Mouse (Mus musculus): ENCODE results near the gene Pah. TPM values are rescaled to one million over a fixed set of nuclear protein-coding genes. Genes with fewer than 3 reads are reported as not detected.

The Pah gene
- polyA plus RNA-seq, 1 experiment from 2014 or later, result 48.3 TPM

DNA sequence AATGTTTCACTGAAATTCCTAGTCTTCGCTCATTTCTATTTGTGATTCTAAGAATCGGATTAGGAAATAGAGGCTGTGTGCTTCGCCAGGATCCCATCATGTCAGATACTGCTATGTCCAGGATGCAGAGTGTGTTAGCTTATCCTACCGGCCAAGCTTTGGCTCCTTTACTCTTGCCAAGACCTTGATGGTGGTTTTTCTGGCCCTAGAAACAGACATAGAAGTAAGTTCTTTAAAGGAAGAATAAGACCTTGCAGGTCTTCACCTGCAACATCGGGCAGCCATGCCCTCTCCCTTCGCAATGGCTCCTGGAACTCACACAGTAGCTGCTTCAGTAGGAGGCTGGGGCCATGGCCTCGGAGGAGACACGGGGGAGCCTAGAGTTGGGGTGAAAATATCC lies 24.2 kb downstream of the Pah start:
- H3K36me3 ChIP-seq (ENCODE audit: control insufficient read depth, insufficient read depth), result no peaks in the 10 kb centered on the region
- peak overlapping the region; percentile 71 for H3K27ac ChIP-seq (ENCODE audit: low read length)
- no peak for ATAC-seq (ENCODE audit: low read depth)
- no peaks in the 10 kb centered on the region for H3K9me3 ChIP-seq (replicated peaks; ENCODE audit: control insufficient read depth, low read length)
- H3K4me1 ChIP-seq (ENCODE audit: control insufficient read depth, low read depth, low read length), result no peaks in the 10 kb centered on the region; the same call in 1 of the 2 replicates
- WGBS (ENCODE audit: insufficient replicate concordance), result 62% methylated on average over 8 of the region's 8 CpGs
- no peaks in the 10 kb centered on the region for H3K27me3 ChIP-seq (ENCODE audit: control insufficient read depth, insufficient read depth, low read depth, low read length)
- no peak overlapping the region for H3K4me3 ChIP-seq (ENCODE audit: low read depth, low read length)
- no peak overlapping the region for H3K4me2 ChIP-seq (ENCODE audit: low read depth, low read length)
- no peak overlapping the region for H3K9ac ChIP-seq (ENCODE audit: low read depth, low read length)

- ATAC-seq (ENCODE audit: low read depth), result peak; percentile 85
- no peak overlapping the region for H3K4me3 ChIP-seq (ENCODE audit: low read depth, low read length)
- no peak overlapping the region for H3K9ac ChIP-seq (ENCODE audit: low read depth, low read length)
- no peaks in the 10 kb centered on the region for H3K36me3 ChIP-seq (ENCODE audit: control insufficient read depth, insufficient read depth)
- no peaks in the 10 kb centered on the region; the same call in 1 of the 2 replicates for H3K4me1 ChIP-seq (ENCODE audit: control insufficient read depth, low read depth, low read length)
- WGBS (ENCODE audit: insufficient replicate concordance), result 46% methylated on average over 19 of the region's 19 CpGs
- peak overlapping the region; percentile 36 for H3K4me2 ChIP-seq (ENCODE audit: low read depth, low read length)
- H3K9me3 ChIP-seq (replicated peaks; ENCODE audit: control insufficient read depth, low read length), result no peaks in the 10 kb centered on the region
- H3K27ac ChIP-seq (ENCODE audit: low read length), result peak overlapping the region; percentile 71
- no peaks in the 10 kb centered on the region for H3K27me3 ChIP-seq (ENCODE audit: control insufficient read depth, insufficient read depth, low read depth, low read length)
Measured at GRCm38 (mm10) chr10:87546299-87547234, 25.0 kb downstream of the Pah start.

GRCm38 (mm10) chr10:87552726-87553125 lies 31.1 kb downstream of the Pah start:
- no peaks in the 10 kb centered on the region for H3K36me3 ChIP-seq (ENCODE audit: control insufficient read depth, insufficient read depth)
- no peaks in the 10 kb centered on the region for H3K4me1 ChIP-seq (ENCODE audit: control insufficient read depth, low read depth, low read length)
- H3K4me3 ChIP-seq (ENCODE audit: low read depth, low read length), result no peak overlapping the region
- peak; percentile 16; the same call in 1 of the 2 replicates for ATAC-seq (ENCODE audit: low read depth)
- H3K4me2 ChIP-seq (ENCODE audit: low read depth, low read length), result no peak overlapping the region
- H3K27me3 ChIP-seq (ENCODE audit: control insufficient read depth, insufficient read depth, low read depth, low read length), result no peaks in the 10 kb centered on the region
- no peak overlapping the region for H3K27ac ChIP-seq (ENCODE audit: low read length)
- H3K9me3 ChIP-seq (replicated peaks; ENCODE audit: control insufficient read depth, low read length), result no peaks in the 10 kb centered on the region
- WGBS (ENCODE audit: insufficient replicate concordance), result 27% methylated on average over 8 of the region's 8 CpGs
- H3K9ac ChIP-seq (ENCODE audit: low read depth, low read length), result no peak overlapping the region

DNA sequence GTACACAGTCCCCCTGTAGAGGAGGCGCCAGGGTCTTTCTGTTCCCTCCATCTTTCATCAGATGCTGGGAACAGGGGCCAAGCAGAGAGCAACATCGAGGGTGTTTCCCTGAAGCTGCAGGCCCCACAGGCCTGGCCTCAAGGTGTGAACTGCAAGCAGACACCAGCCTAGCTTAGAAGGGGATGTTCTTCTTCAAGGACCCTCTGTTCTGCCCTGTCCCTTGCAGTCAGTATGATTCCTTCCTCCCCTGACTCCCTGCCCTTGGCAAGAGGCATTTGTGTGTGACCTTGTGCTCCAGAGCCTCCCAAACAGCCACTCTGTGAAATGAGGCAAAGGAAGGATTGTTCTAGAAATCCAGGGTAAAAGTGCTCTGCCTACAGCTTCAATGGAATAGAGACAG lies 34.8 kb downstream of the Pah start:
- Histone ChIP-seq H3K4me3 (ENCODE audit: low read depth, low read length) (no peak overlapping the region), H3K27ac (ENCODE audit: low read length) (no peak overlapping the region), H3K4me1 (ENCODE audit: control insufficient read depth, low read depth, low read length) (no peaks in the 10 kb centered on the region), H3K9me3 (replicated peaks; ENCODE audit: control insufficient read depth, low read length) (no peaks in the 10 kb centered on the region), H3K27me3 (ENCODE audit: control insufficient read depth, insufficient read depth, low read depth, low read length) (no peaks in the 10 kb centered on the region), H3K9ac (ENCODE audit: low read depth, low read length) (no peak overlapping the region), H3K36me3 (ENCODE audit: control insufficient read depth, insufficient read depth) (no peaks in the 10 kb centered on the region), H3K4me2 (ENCODE audit: low read depth, low read length) (no peak overlapping the region)
- ATAC-seq (ENCODE audit: low read depth), result no peak
- WGBS (ENCODE audit: insufficient replicate concordance), result 48% methylated on average over 2 of the region's 2 CpGs

DNA sequence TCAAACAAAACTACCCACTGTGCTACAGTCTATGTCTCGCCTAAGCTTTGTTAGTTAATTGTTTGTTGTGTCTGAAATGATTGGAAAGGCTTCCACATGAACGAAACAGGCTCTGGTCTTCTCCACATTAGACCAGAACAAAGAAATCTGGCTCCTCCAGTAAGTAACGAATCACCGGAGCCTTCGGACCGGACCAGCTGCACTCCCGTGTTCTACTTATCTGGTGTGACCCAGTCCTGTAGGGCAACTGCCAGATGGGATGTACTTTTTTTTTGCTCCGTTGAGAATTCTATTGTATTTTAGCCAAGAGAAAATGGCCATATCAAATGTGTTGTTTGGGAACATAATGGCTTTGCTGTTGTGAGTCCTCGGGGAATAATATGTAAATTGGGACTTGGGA lies 42.2 kb downstream of the Pah start:
- ATAC-seq (ENCODE audit: low read depth), result no peak
- Histone ChIP-seq H3K4me1 (ENCODE audit: control insufficient read depth, low read depth, low read length) (no peaks in the 10 kb centered on the region), H3K4me3 (ENCODE audit: low read depth, low read length) (no peak overlapping the region), H3K4me2 (ENCODE audit: low read depth, low read length) (no peak overlapping the region), H3K36me3 (ENCODE audit: control insufficient read depth, insufficient read depth) (no peaks in the 10 kb centered on the region), H3K9ac (ENCODE audit: low read depth, low read length) (no peak overlapping the region), H3K27me3 (ENCODE audit: control insufficient read depth, insufficient read depth, low read depth, low read length) (no peaks in the 10 kb centered on the region), H3K27ac (ENCODE audit: low read length) (no peak overlapping the region), H3K9me3 (replicated peaks; ENCODE audit: control insufficient read depth, low read length) (no peaks in the 10 kb centered on the region)
- WGBS (ENCODE audit: insufficient replicate concordance), result 70% methylated on average over 9 of the region's 9 CpGs

- Histone ChIP-seq H3K4me1 (ENCODE audit: control insufficient read depth, low read depth, low read length) (no peaks in the 10 kb centered on the region), H3K4me3 (ENCODE audit: low read depth, low read length) (no peak overlapping the region), H3K9ac (ENCODE audit: low read depth, low read length) (no peak overlapping the region), H3K4me2 (ENCODE audit: low read depth, low read length) (no peak overlapping the region), H3K9me3 (replicated peaks; ENCODE audit: control insufficient read depth, low read length) (no peaks in the 10 kb centered on the region), H3K27me3 (ENCODE audit: control insufficient read depth, insufficient read depth, low read depth, low read length) (no peaks in the 10 kb centered on the region), H3K36me3 (ENCODE audit: control insufficient read depth, insufficient read depth) (no peaks in the 10 kb centered on the region), H3K27ac (ENCODE audit: low read length) (no peak overlapping the region)
- 46% methylated on average over 2 of the region's 2 CpGs for WGBS (ENCODE audit: insufficient replicate concordance)
- ATAC-seq (ENCODE audit: low read depth), result no peak
Measured at GRCm38 (mm10) chr10:87565712-87566111, 44.1 kb downstream of the Pah start.

DNA sequence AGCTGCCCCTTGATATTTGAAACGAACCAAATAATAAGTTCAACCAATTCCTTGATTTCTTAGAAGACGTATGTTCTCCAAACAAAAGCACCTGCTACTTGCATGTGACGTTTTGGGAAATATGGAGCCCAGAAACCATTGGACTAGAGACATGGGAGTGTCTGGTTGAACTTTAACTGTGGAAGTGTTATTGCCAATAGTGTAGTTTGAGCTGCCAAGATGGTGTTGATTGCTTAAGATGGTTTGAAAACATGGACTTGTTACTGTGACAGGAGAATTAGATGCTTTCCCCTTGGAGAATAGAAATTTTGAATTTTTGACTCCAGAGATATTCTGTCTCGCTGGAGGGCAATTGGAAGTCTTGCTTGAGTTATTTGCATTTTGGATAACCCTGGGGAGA lies 50.9 kb downstream of the Pah start:
- no peak for ATAC-seq (ENCODE audit: low read depth)
- Histone ChIP-seq H3K4me3 (ENCODE audit: low read depth, low read length) (no peak overlapping the region), H3K27me3 (ENCODE audit: control insufficient read depth, insufficient read depth, low read depth, low read length) (no peaks in the 10 kb centered on the region), H3K36me3 (ENCODE audit: control insufficient read depth, insufficient read depth) (no peaks in the 10 kb centered on the region; the same call in none of the 2 replicates), H3K4me1 (ENCODE audit: control insufficient read depth, low read depth, low read length) (no peaks in the 10 kb centered on the region), H3K9me3 (replicated peaks; ENCODE audit: control insufficient read depth, low read length) (no peaks in the 10 kb centered on the region), H3K4me2 (ENCODE audit: low read depth, low read length) (no peak overlapping the region), H3K9ac (ENCODE audit: low read depth, low read length) (no peak overlapping the region), H3K27ac (ENCODE audit: low read length) (no peak overlapping the region)
- WGBS (ENCODE audit: insufficient replicate concordance), result 59% methylated on average over 4 of the region's 4 CpGs

- no peaks in the 10 kb centered on the region for H3K4me1 ChIP-seq (ENCODE audit: control insufficient read depth, low read depth, low read length)
- no peaks in the 10 kb centered on the region for H3K36me3 ChIP-seq (ENCODE audit: control insufficient read depth, insufficient read depth)
- no peaks in the 10 kb centered on the region for H3K9me3 ChIP-seq (replicated peaks; ENCODE audit: control insufficient read depth, low read length)
- no peak overlapping the region for H3K4me2 ChIP-seq (ENCODE audit: low read depth, low read length)
- ATAC-seq (ENCODE audit: low read depth), result no peak
- H3K27ac ChIP-seq (ENCODE audit: low read length), result no peak overlapping the region
- 43% methylated on average over 1 of the region's 1 CpGs for WGBS (ENCODE audit: insufficient replicate concordance)
- H3K4me3 ChIP-seq (ENCODE audit: low read depth, low read length), result no peak overlapping the region
- H3K27me3 ChIP-seq (ENCODE audit: control insufficient read depth, insufficient read depth, low read depth, low read length), result no peaks in the 10 kb centered on the region
- H3K9ac ChIP-seq (ENCODE audit: low read depth, low read length), result no peak overlapping the region
Measured at GRCm38 (mm10) chr10:87586696-87587095, 65.1 kb downstream of the Pah start.

GRCm38 (mm10) chr10:87593916-87594315 lies 72.3 kb downstream of the Pah start:
- Histone ChIP-seq H3K4me3 (ENCODE audit: low read depth, low read length) (no peak overlapping the region), H3K9me3 (replicated peaks; ENCODE audit: control insufficient read depth, low read length) (no peaks in the 10 kb centered on the region), H3K4me2 (ENCODE audit: low read depth, low read length) (no peak overlapping the region), H3K36me3 (ENCODE audit: control insufficient read depth, insufficient read depth) (no peaks in the 10 kb centered on the region), H3K27ac (ENCODE audit: low read length) (no peak overlapping the region), H3K27me3 (ENCODE audit: control insufficient read depth, insufficient read depth, low read depth, low read length) (no peaks in the 10 kb centered on the region), H3K4me1 (ENCODE audit: control insufficient read depth, low read depth, low read length) (no peaks in the 10 kb centered on the region), H3K9ac (ENCODE audit: low read depth, low read length) (no peak overlapping the region)
- 39% methylated on average over 2 of the region's 2 CpGs for WGBS (ENCODE audit: insufficient replicate concordance)
- no peak for ATAC-seq (ENCODE audit: low read depth)
